Mouse (Mus musculus) cortical plate, adult 2 months (tissue): Measurements from ENCODE around the gene Fbxl13.

Source experiments
- CTCF ChIP-seq: fragments of 200-500 bp; IDR thresholded peaks from 2 replicates; pipeline ENCODE4 v1.5.1; 2011; ENCODE audit warnings: mild to moderate bottlenecking, control low read depth, low read length; ENCODE audit not compliant: insufficient read depth; ENCODE audit errors: extremely low read depth
- POLR2A ChIP-seq: fragments of 200-500 bp; IDR thresholded peaks from 2 replicates; pipeline ENCODE4 v1.6.1; 2011; ENCODE audit warnings: mild to moderate bottlenecking, low read length, control low read depth; ENCODE audit not compliant: insufficient read depth; ENCODE audit errors: extremely low read depth

- TF ChIP-seq CTCF: no peak
- TF ChIP-seq POLR2A: no peak
Measured at GRCm38 (mm10) chr5:21574386-21575209, 70.8 kb downstream of the Fbxl13 start.
